Mouse (Mus musculus) adrenal gland, postnatal 36 days (tissue): ENCODE results near the gene Tsc22d3. TPM values are rescaled to one million over a fixed set of nuclear protein-coding genes. Genes with fewer than 3 reads are reported as not detected.
"Not testable (repeated sequence)": the region's sequence is repeated elsewhere in the genome, so short reads cannot be mapped to it uniquely, and the experiment has no call there.

Source experiments
- DNase-seq, 2 experiments: peaks; one replicate each; pipeline ENCODE4 v3.0.0; 2021; ENCODE audit warnings: mixed read lengths in 1 of 2
- total RNA-seq, 2 experiments: library from RNA; stranded (reverse); gene quantifications; 2 replicates each; pipeline ENCODE4 v1.2.3; 2021

The Tsc22d3 gene
- total RNA-seq, 2 experiments from 2014 or later = 118 to 142 TPM

- no peak for DNase-seq
Observed at GRCm38 (mm10) chrX:140501401-140502301, 98.8 kb downstream of the Tsc22d3 start.

GRCm38 (mm10) chrX:140500306-140500705 is 100.2 kb downstream of the Tsc22d3 start:
- no peak for DNase-seq

- not testable (repeated sequence) for DNase-seq
Observed at GRCm38 (mm10) chrX:140498431-140498830, 102.0 kb downstream of the Tsc22d3 start.

- DNase-seq = no peak
Observed at GRCm38 (mm10) chrX:140494170-140494569, 106.3 kb downstream of the Tsc22d3 start.

GRCm38 (mm10) chrX:140493527-140494029 is 106.9 kb downstream of the Tsc22d3 start:
- no peak for DNase-seq

- DNase-seq = peak; percentile 34 to 37
Observed at GRCm38 (mm10) chrX:140491884-140492571, 108.4 kb downstream of the Tsc22d3 start.

- DNase-seq = no peak
Observed at GRCm38 (mm10) chrX:140490203-140490602, 110.3 kb downstream of the Tsc22d3 start.

Other genes starting within 250 kb of the Tsc22d3 start
- gene Prps1, start 144.0 kb downstream of the Tsc22d3 start, total RNA-seq = 10 to 100 TPM; 20.7 to 25.6 TPM
- gene Mid2, start 63.9 kb upstream of the Tsc22d3 start, total RNA-seq = 10 to 100 TPM; 27.2 to 34.3 TPM
- not detected for gene Tex13b, start 212.8 kb upstream of the Tsc22d3 start, total RNA-seq